Mouse (Mus musculus) hindlimb bud, embryonic 11.5 days (tissue): ENCODE data around the gene Slc1a2.

ENCODE experiments used
- DNase-seq: peaks from one replicate; pipeline ENCODE4 v3.0.0-alpha.2; 2012; ENCODE audit warnings: low read depth, low spot score; ENCODE audit errors: extremely low spot score

The Slc1a2 gene

GRCm38 (mm10) chr2:102658163-102658660, at the start of gene Slc1a2:
Gene Slc1a2, plus strand, starts transcription at chr2:102658659.
- DNase-seq, result no peak

GRCm38 (mm10) chr2:102610485-102610884, 48.0 kb upstream of the Slc1a2 start:
- DNase-seq, result no peak

- no peak for DNase-seq
Measured at GRCm38 (mm10) chr2:102616637-102617036, 41.8 kb upstream of the Slc1a2 start.

- no peak for DNase-seq
Measured at GRCm38 (mm10) chr2:102620744-102621429, 37.6 kb upstream of the Slc1a2 start.

GRCm38 (mm10) chr2:102622176-102622575, 36.3 kb upstream of the Slc1a2 start:
- no peak for DNase-seq

GRCm38 (mm10) chr2:102622943-102623342, 35.5 kb upstream of the Slc1a2 start:
- DNase-seq, result no peak

- DNase-seq, result no peak
Measured at GRCm38 (mm10) chr2:102624538-102624937, 33.9 kb upstream of the Slc1a2 start.

GRCm38 (mm10) chr2:102632361-102632760, 26.1 kb upstream of the Slc1a2 start:
- no peak for DNase-seq

GRCm38 (mm10) chr2:102634010-102634409, 24.4 kb upstream of the Slc1a2 start:
- no peak for DNase-seq

GRCm38 (mm10) chr2:102635523-102636060, 22.9 kb upstream of the Slc1a2 start:
- no peak for DNase-seq

GRCm38 (mm10) chr2:102636116-102636600, 22.3 kb upstream of the Slc1a2 start:
- no peak for DNase-seq

GRCm38 (mm10) chr2:102638140-102638539, 20.3 kb upstream of the Slc1a2 start:
- DNase-seq, result no peak

- DNase-seq, result no peak
Measured at GRCm38 (mm10) chr2:102638690-102639089, 19.8 kb upstream of the Slc1a2 start.

GRCm38 (mm10) chr2:102648845-102649500, 9.5 kb upstream of the Slc1a2 start:
- DNase-seq, result no peak

GRCm38 (mm10) chr2:102650322-102650721, 8.1 kb upstream of the Slc1a2 start:
- DNase-seq, result no peak

GRCm38 (mm10) chr2:102655966-102656725, 2.3 kb upstream of the Slc1a2 start:
- no peak for DNase-seq

- no peak for DNase-seq
Measured at GRCm38 (mm10) chr2:102657726-102658125, 733 bp upstream of the Slc1a2 start.

- no peak for DNase-seq
Measured at GRCm38 (mm10) chr2:102658661-102659520, 432 bp downstream of the Slc1a2 start.

GRCm38 (mm10) chr2:102659521-102659830, 1.0 kb downstream of the Slc1a2 start:
- no peak for DNase-seq

GRCm38 (mm10) chr2:102661052-102661451, 2.6 kb downstream of the Slc1a2 start:
- no peak for DNase-seq
